In the genomic region with DNA sequence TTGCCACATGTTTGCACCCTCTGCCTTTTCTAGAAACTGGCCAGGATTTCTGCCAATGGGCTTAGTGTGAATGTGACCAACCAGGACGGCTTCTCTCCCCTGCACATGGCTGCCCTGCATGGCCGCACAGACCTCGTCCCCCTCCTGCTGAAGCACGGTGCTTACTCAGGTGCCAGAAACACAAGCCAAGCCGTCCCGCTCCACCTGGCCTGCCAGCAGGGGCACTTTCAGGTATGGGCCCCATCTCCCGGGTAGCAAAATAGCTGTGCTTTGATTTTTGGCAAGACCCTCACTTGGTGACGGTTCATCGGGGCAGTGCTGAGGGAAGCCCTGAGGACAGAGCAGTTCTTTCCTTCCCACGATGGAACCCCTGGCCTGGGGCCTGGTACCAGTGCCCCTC, we compare ENCODE assay signal across 20 mouse cellular contexts. TPM values are rescaled to one million over a fixed set of nuclear protein-coding genes. Genes with fewer than 3 reads are reported as not detected.
DNase-seq lines count a peak whose midpoint lies in the region; ATAC-seq lines count a peak whose summit lies in the region.
"Had no signal": no experiment of that assay in that cellular context is flagged by ENCODE, and none has a peak within 500 bp of the region (broad histone marks: within the 10 kb centered on the region; RNA-seq: fewer than 3 reads in every experiment).

No protein-coding gene starts in this region.

- H3K4me3 ChIP-seq in kidney, embryonic 14.5 days (ENCODE audit: low read length) = no peak overlapping the region
- H3K4me3 ChIP-seq: forebrain, embryonic 13.5 days; heart, adult 2 months; heart, embryonic 15.5 days; hindbrain, embryonic 10.5 days; hindbrain, embryonic 15.5 days had no signal

- no peak for ATAC-seq in kidney, embryonic 14.5 days (ENCODE audit: low FRiP score, low TSS enrichment)
- ATAC-seq: forebrain, embryonic 13.5 days; intestine, embryonic 16.5 days had no signal

- 84% methylated on average over 10 of the region's 10 CpGs for WGBS in kidney, embryonic 14.5 days

- no peaks in the 10 kb centered on the region for H3K4me1 ChIP-seq in kidney, embryonic 14.5 days (ENCODE audit: control insufficient read depth, insufficient read depth, low read length)
- H3K4me1 ChIP-seq: forebrain, embryonic 13.5 days; heart, embryonic 15.5 days; hindbrain, embryonic 10.5 days; hindbrain, embryonic 15.5 days had no signal

- peak; percentile 19 for DNase-seq in kidney, postnatal 10 days
- DNase-seq in brain, adult 2 months (ENCODE audit: low read depth, low spot score) = peak; percentile 43
- peak; percentile 22 to 43 for DNase-seq in cerebellum, adult 18-20 months
- DNase-seq in cerebellum, adult 9-11 months = peak; percentile 67
- DNase-seq in heart, postnatal 25 days (ENCODE audit: low spot score) = no peak
- no peak for DNase-seq in lung, adult 18-20 months
- no peak for DNase-seq in ovary, postnatal 36 days (ENCODE audit: low spot score)
- DNase-seq: adrenal gland, adult 8-10 months; adrenal gland, postnatal 36 days; forebrain, postnatal 0 days; gastrocnemius, postnatal 14 days; heart, adult 2 months; heart, postnatal 14 days had no signal

- H3K36me3 ChIP-seq in kidney, embryonic 14.5 days (ENCODE audit: control insufficient read depth, insufficient read depth, low read length) = peaks cover 60% of the 10 kb centered on the region

- H3K27ac ChIP-seq in kidney, embryonic 14.5 days (ENCODE audit: low read depth, low read length) = no peak overlapping the region
- H3K27ac ChIP-seq: forebrain, embryonic 13.5 days; heart, adult 2 months; heart, embryonic 15.5 days; hindbrain, embryonic 10.5 days; hindbrain, embryonic 15.5 days had no signal

- no peak overlapping the region for H3K4me2 ChIP-seq in kidney, embryonic 14.5 days (replicated peaks; ENCODE audit: low read depth, low read length)
- H3K4me2 ChIP-seq: forebrain, embryonic 13.5 days; heart, embryonic 11.5 days; heart, embryonic 15.5 days; hindbrain, embryonic 15.5 days had no signal

- H3K27me3 ChIP-seq in kidney, embryonic 14.5 days (ENCODE audit: control insufficient read depth, insufficient read depth, low read length) = no peaks in the 10 kb centered on the region
- H3K27me3 ChIP-seq: forebrain, embryonic 13.5 days; heart, embryonic 15.5 days; hindbrain, embryonic 15.5 days had no signal

- no peak overlapping the region for H3K9ac ChIP-seq in kidney, embryonic 14.5 days (ENCODE audit: low read depth, low read length)
- H3K9ac ChIP-seq: forebrain, embryonic 13.5 days; forebrain, postnatal 0 days; heart, embryonic 15.5 days; hindbrain, embryonic 15.5 days had no signal

- intact Hi-C loops in heart, postnatal 25 days (cut with DNase I) = no loop called here

- no peaks in the 10 kb centered on the region for H3K9me3 ChIP-seq in kidney, embryonic 14.5 days (ENCODE audit: control insufficient read depth, low read length)
- H3K9me3 ChIP-seq: forebrain, embryonic 13.5 days; heart, embryonic 15.5 days; hindbrain, embryonic 15.5 days had no signal

RNA-seq across cellular contexts. Expression of gene Pdcd5, which starts 19.9 kb away (rescaled TPM):
- 288 and 371 TPM in 2 replicates for polyA plus RNA-seq in kidney, embryonic 14.5 days (2014; fragmentation: Nextera tagmentation; extraction: Ambion mirVana)
- 100 to 1,000 TPM in 1 of 2 experiments, 10 to 100 TPM in 1; 95.0 to 104 TPM for total RNA-seq in heart, postnatal 25 days (2021)

RNA-seq across cellular contexts. Expression of gene Ankrd27, which starts 41.3 kb away (rescaled TPM):
- 15.0 and 37.4 TPM in 2 replicates for polyA plus RNA-seq in kidney, embryonic 14.5 days (2014; fragmentation: Nextera tagmentation; extraction: Ambion mirVana)
- total RNA-seq in heart, postnatal 25 days (2021) = 10 to 100 TPM; 12.3 to 12.6 TPM

RNA-seq across cellular contexts. Expression of gene Rgs9bp, which starts 42.0 kb away (rescaled TPM):
- 0.17 and 0.28 TPM in 2 replicates for polyA plus RNA-seq in kidney, embryonic 14.5 days (2014; fragmentation: Nextera tagmentation; extraction: Ambion mirVana)
- total RNA-seq in heart, postnatal 25 days (2021) = under 1 TPM; 0.03 to 0.06 TPM
- polyA plus RNA-seq: heart, adult 2 months had no signal

Comparison
In these comparisons a context has a peak if more than half of its experiments do, and no peak if none do; other contexts are left out.
1. DNase-seq: peak in kidney, postnatal 10 days (single experiment), brain, adult 2 months (single experiment), cerebellum, adult 18-20 months (2 of 2) and cerebellum, adult 9-11 months (single experiment); none in heart, postnatal 25 days (single experiment), lung, adult 18-20 months (0 of 2) and ovary, postnatal 36 days (single experiment).